12 mouse cellular contexts compared by ENCODE assay signal in genomic region chr14:71194219-71194618, GRCm38 (mm10).
"Had no signal": no experiment of that assay in that cellular context is flagged by ENCODE, and none has a peak within 500 bp of the region (broad histone marks: within the 10 kb centered on the region; RNA-seq: fewer than 3 reads in every experiment).

No protein-coding gene starts in this region.

- DNase-seq: retina, postnatal 1 day; right cerebral cortex, adult 18-20 months; right cerebral cortex, postnatal 14 days; right cerebral cortex, postnatal 25 days; right cerebral cortex, postnatal 4 days; spleen, adult 18-20 months; thymus, adult 18-20 months; thymus, adult 2 months; thymus, postnatal 14 days; thymus, postnatal 25 days; thymus, postnatal 36 days; thymus, postnatal 4 days had no signal
